Mouse (Mus musculus): ENCODE data around the gene Tmtc2.

- TF ChIP-seq CTCF (IDR thresholded peaks at IDR 0.05; ENCODE audit: borderline replicate concordance, extremely low read depth, insufficient read depth, insufficient read length) (no peak), POLR2A (IDR thresholded peaks at IDR 0.05; ENCODE audit: borderline replicate concordance, extremely low read depth, insufficient read depth, insufficient read length, poor library complexity, severe bottlenecking) (no peak)
Measured at GRCm38 (mm10) chr10:105513777-105514322, 60.4 kb downstream of the Tmtc2 start.
